Mouse (Mus musculus) ES-E14 (cell line): ENCODE results near the gene Selenow. TPM values are rescaled to one million over a fixed set of nuclear protein-coding genes. Genes with fewer than 3 reads are reported as not detected.
A peak's percentile ranks its signal among the peaks of the same experiment; 100 is the strongest.

Experiments
- DNase-seq: peaks from one replicate; pipeline ENCODE4 v3.0.0-alpha.2; 2013; ENCODE audit warnings: low read depth, low spot score
- H3K27ac ChIP-seq: 2 replicates; pipeline ENCODE4 v1.5.1; 2012; ENCODE audit warnings: low read depth, mild to moderate bottlenecking, low read length, moderate library complexity, mixed read lengths; ENCODE audit not compliant: poor library complexity, insufficient read depth, severe bottlenecking
- H3K36me3 ChIP-seq: 2 replicates; pipeline ENCODE4 v1.6.1; 2012; ENCODE audit warnings: mild to moderate bottlenecking, low read length, moderate library complexity, mixed read lengths; ENCODE audit not compliant: control insufficient read depth, poor library complexity, insufficient read depth, severe bottlenecking
- H3K4me1 ChIP-seq, 2 experiments: fragments of 150-350 bp in 1 of 2; sonication (generic) in 1 of 2; 2 replicates each; pipeline ENCODE4 v1.6.1; 2012; ENCODE audit warnings: low read length in 2 of 2, mild to moderate bottlenecking in 1 of 2, mixed read lengths in 1 of 2; ENCODE audit not compliant: control insufficient read depth in 2 of 2, insufficient read depth in 2 of 2, poor library complexity in 1 of 2
- H3K4me3 ChIP-seq, 2 experiments: fragments of 150-350 bp in 1 of 2; sonication (generic) in 1 of 2; 2 replicates each; pipeline ENCODE4 v1.5.1; 2012; ENCODE audit warnings: low read length in 2 of 2, low read depth in 1 of 2, mild to moderate bottlenecking in 1 of 2, mixed read lengths in 1 of 2; ENCODE audit not compliant: insufficient read depth in 1 of 2, poor library complexity in 1 of 2, severe bottlenecking in 1 of 2
- H3K9ac ChIP-seq: 2 replicates; pipeline ENCODE4 v1.6.1; 2012; ENCODE audit warnings: low read depth, mild to moderate bottlenecking, low read length, mixed read lengths; ENCODE audit not compliant: poor library complexity, insufficient read depth, severe bottlenecking
- H3K9me3 ChIP-seq: fragments of 150-350 bp; sonication (generic); 2 replicates; pipeline ENCODE4 v1.6.1; 2012; ENCODE audit warnings: low read depth, mild to moderate bottlenecking, low read length; ENCODE audit not compliant: control insufficient read depth, insufficient read depth
- CHD2 ChIP-seq: IDR thresholded peaks from 2 replicates; pipeline ENCODE4 v1.6.1; 2014; ENCODE audit warnings: mild to moderate bottlenecking, low read depth, low read length, inconsistent platforms
- HCFC1 ChIP-seq: IDR thresholded peaks from 2 replicates; pipeline ENCODE4 v1.6.1; 2012; ENCODE audit warnings: low read length, inconsistent platforms, borderline replicate concordance; ENCODE audit not compliant: insufficient read depth
- MAFK ChIP-seq: IDR thresholded peaks from 2 replicates; pipeline ENCODE4 v1.6.1; 2014; ENCODE audit warnings: mild to moderate bottlenecking, low read depth, low read length, inconsistent platforms; ENCODE audit not compliant: insufficient read depth
- ZC3H11A ChIP-seq: IDR thresholded peaks from 2 replicates; pipeline ENCODE4 v1.6.1; 2012; ENCODE audit warnings: low read depth, mild to moderate bottlenecking, inconsistent platforms, low read length, borderline replicate concordance
- ZNF384 ChIP-seq: IDR thresholded peaks from 2 replicates; pipeline ENCODE4 v1.6.1; 2012; ENCODE audit warnings: low read depth, low read length, inconsistent platforms
- in situ Hi-C, 2 experiments: fragments of 600-800 bp; cut with MboI; formaldehyde crosslinking; loops; one replicate each; pipeline ENCODE4 v1.15.1; 2025; ENCODE audit warnings: low sequenced_read_pairs in 2 of 2, inconsistent platforms in 1 of 2; ENCODE audit not compliant: unreplicated experiment in 2 of 2
- total RNA-seq: library from RNA; depleted of rRNA; stranded (reverse); fragments of 300-350 nt; gene quantifications from 2 replicates; pipeline ENCODE4 v1.2.3, GENCODE M21; 2012; rRNA removed

Selenow gene
- 36.3 and 54.0 TPM in 2 replicates for total RNA-seq

- Histone ChIP-seq H3K27ac (peak within 1 kb of the TSS; percentile 73), H3K36me3 (peaks cover 25% of the 10 kb centered on the region), H3K4me1 (peaks cover 3 to 21% of the 10 kb centered on the region in 2 experiments; a peak in 1 of 4 replicates), H3K9me3 (no peaks in the 10 kb centered on the region), H3K9ac (peak within 1 kb of the TSS; percentile 93), H3K4me3 (peak within 1 kb of the TSS; percentile 69 to 87)
- TF ChIP-seq ZC3H11A = no peak
- TF ChIP-seq ZNF384 = no peak
- no peak for TF ChIP-seq CHD2
- no peak for TF ChIP-seq MAFK
- TF ChIP-seq HCFC1 = no peak
- in situ Hi-C loops = no loop called here
- peak; percentile 86 for DNase-seq
These were observed at the start of gene Selenow for GRCm38 (mm10) chr7:15922220-15922773. TSS of gene Selenow (minus strand) at chr7:15922402.

DNA sequence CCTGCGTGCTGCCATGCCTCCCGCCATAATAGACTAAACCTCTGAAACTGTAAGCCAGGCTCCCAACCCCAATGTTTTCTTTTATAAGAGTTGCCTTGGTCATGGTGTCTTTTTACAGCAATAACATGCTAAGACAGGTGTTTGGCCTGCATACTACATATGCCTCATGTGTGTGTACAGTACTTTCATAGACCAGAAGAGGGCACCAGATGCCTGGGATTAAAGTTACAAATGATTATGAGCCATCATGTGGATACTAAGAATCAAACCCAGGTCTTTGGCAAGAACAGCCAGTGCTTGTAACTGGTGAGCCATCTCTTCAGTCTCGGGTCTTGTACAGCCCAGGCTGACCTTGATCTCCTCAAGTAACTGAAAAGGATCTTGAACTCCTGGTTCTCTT lies 47.5 kb upstream of the Selenow start:
- Histone ChIP-seq H3K9ac (no peak overlapping the region), H3K36me3 (no peaks in the 10 kb centered on the region), H3K4me1 (peaks cover 2 to 10% of the 10 kb centered on the region in 2 experiments; a peak in 1 of 4 replicates), H3K9me3 (no peaks in the 10 kb centered on the region), H3K4me3 (no peak overlapping the region), H3K27ac (no peak overlapping the region)
- in situ Hi-C loops = loop anchor here in 1 of 2 experiments (25.0 kb wide), 2 partner anchors 168 to 293 kb away; partner anchors contain the start of genes C5ar1, Inafm1 and Slc8a2
- DNase-seq = no peak
- TF ChIP-seq CHD2 = no peak

DNA sequence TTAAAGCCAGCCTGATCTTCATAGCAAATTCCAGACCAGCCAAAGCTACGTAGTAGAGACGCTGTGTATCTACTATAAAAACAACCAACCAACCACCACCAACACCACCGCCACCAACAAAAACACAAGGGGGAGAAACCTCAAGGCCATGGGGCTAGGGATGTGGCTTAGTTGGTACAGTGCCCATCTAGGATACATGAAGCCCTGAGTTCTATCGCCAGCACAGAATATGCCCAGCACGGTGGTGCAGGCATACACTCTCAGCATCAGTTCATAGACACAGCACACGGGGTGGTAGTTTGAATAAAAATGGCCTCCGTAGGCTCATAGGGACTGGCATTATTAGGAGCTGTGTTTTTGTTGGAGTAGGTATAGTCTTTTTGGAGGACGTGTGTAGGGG lies 46.1 kb upstream of the Selenow start:
- no peaks in the 10 kb centered on the region for H3K36me3 ChIP-seq
- H3K4me1 ChIP-seq = peaks cover 2 to 15% of the 10 kb centered on the region in 2 experiments; a peak in 1 of 4 replicates
- DNase-seq = no peak
- no peak overlapping the region for H3K4me3 ChIP-seq
- in situ Hi-C loops = loop anchor here in 1 of 2 experiments (25.0 kb wide), 2 partner anchors 169 to 294 kb away; partner anchors contain the start of genes C5ar1, Inafm1 and Slc8a2
- H3K9me3 ChIP-seq = no peaks in the 10 kb centered on the region
- TF ChIP-seq CHD2 (no peak), ZNF384 (no peak), ZC3H11A (no peak), HCFC1 (no peak), MAFK (no peak)
- no peak overlapping the region for H3K27ac ChIP-seq
- H3K9ac ChIP-seq = no peak overlapping the region

DNA sequence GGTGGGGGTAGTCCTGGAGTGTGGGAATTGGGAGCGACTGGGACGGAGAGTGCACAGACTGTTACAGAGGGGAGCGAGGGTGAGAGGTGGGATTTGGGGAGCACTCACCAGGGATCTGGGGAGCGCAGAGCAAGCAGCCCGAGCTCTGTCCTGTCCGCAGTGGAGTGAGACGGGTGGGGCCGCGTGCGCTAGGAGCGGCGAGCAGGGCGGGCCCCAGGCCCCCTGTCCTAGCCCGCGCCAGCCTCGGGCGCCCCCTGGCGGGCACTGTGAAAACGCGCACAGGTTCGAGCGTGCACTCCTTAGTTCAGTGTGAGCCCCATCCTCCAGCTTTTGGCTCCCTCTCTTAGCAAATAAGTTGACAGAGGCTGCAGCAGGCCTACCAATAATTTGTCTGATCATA lies 45.1 kb upstream of the Selenow start, which contains the start of gene Ehd2:
TSS of gene Ehd2 (minus strand) at position 256 of the 400 bp plus-strand sequence.
- Histone ChIP-seq H3K4me1 (peaks cover 0 to 21% of the 10 kb centered on the region in 2 experiments; a peak in 2 of 4 replicates), H3K9me3 (no peaks in the 10 kb centered on the region), H3K9ac (peak within 1 kb of the TSS; percentile 58), H3K27ac (no peak within 1 kb of the TSS), H3K36me3 (no peaks in the 10 kb centered on the region), H3K4me3 (peak within 1 kb of the TSS; percentile 56 to 65)
- TF ChIP-seq HCFC1 (0 out of 2 replicates have a peak, but pooled peaks have one; percentile 27), MAFK (no peak)
- in situ Hi-C loops = loop anchor here in 1 of 2 experiments (25.0 kb wide), 2 partner anchors 170 to 295 kb away; partner anchors contain the start of genes C5ar1, Inafm1 and Slc8a2
- DNase-seq = no peak
